Comparison of ENCODE assay signal across 10 mouse cellular contexts in the genomic region with DNA sequence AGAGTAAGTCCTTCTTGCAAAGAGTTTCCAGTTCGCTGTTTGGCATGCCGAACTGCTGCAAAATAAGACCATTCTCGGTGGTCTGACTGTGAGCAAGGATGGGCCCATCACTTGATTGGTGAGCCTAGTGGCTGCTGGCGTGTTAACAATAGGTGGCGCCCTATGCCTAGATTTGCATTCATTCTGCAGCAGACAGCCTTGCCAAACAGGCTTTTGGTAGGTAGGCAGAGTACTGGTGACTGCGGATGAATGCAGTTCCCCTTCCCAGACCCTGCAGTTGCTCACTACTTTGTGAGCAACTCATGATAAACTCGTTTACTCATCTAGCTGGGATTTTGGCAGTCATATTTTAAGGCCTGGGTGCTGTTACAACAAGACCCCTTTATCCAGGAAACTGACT. TPM values are rescaled to one million over a fixed set of nuclear protein-coding genes. Genes with fewer than 3 reads are reported as not detected.
DNase-seq lines count a peak whose midpoint lies in the region; ATAC-seq and TF ChIP-seq lines count a peak whose summit lies in the region.
"Had no signal": no experiment of that assay in that cellular context is flagged by ENCODE, and none has a peak within 500 bp of the region (broad histone marks: within the 10 kb centered on the region; RNA-seq: fewer than 3 reads in every experiment).

No protein-coding gene starts in this region.

- no peak overlapping the region for H3K4me2 ChIP-seq in embryonic facial prominence, embryonic 14.5 days (ENCODE audit: low read depth, low read length)
- no peak overlapping the region for H3K4me2 ChIP-seq in intestine, embryonic 16.5 days (ENCODE audit: low read depth, low read length)
- no peak overlapping the region for H3K4me2 ChIP-seq in midbrain, embryonic 13.5 days (replicated peaks)

- DNase-seq in cerebellum, adult 8-10 months, result peak; percentile 3
- no peak for DNase-seq in cerebellum, adult 9-11 months
- peak; percentile 29 for DNase-seq in Muller cell, postnatal 12 days (ENCODE audit: inconsistent ontology term)
- DNase-seq in embryonic facial prominence, embryonic 14.5 days (ENCODE audit: low spot score), result peak; percentile 69
- peak; percentile 31 to 35 for DNase-seq in left cerebral cortex, adult 2 months (ENCODE audit: extremely low spot score in 1 of 2, low spot score in 2 of 2)
- peak; percentile 43 to 44 for DNase-seq in urinary bladder, adult 18-20 months (ENCODE audit: low spot score in 2 of 2)

- no peak overlapping the region for H3K9ac ChIP-seq in embryonic facial prominence, embryonic 14.5 days (ENCODE audit: low read depth, low read length)
- no peak overlapping the region for H3K9ac ChIP-seq in intestine, embryonic 16.5 days (ENCODE audit: low read depth, low read length)
- H3K9ac ChIP-seq in midbrain, embryonic 13.5 days (replicated peaks), result no peak overlapping the region

- WGBS in embryonic facial prominence, embryonic 14.5 days, result 32% methylated on average over 7 of the region's 7 CpGs
- WGBS in intestine, embryonic 16.5 days, result 26% methylated on average over 7 of the region's 7 CpGs
- 21% methylated on average over 7 of the region's 7 CpGs for WGBS in midbrain, embryonic 13.5 days

- H3K27me3 ChIP-seq in embryonic facial prominence, embryonic 14.5 days (replicated peaks; ENCODE audit: control insufficient read depth, insufficient read depth, low read length), result no peaks in the 10 kb centered on the region
- no peaks in the 10 kb centered on the region for H3K27me3 ChIP-seq in intestine, embryonic 16.5 days (replicated peaks; ENCODE audit: control insufficient read depth, insufficient read depth, low read length)
- H3K27me3 ChIP-seq in midbrain, embryonic 13.5 days, result no peaks in the 10 kb centered on the region

- no peak overlapping the region for H3K4me3 ChIP-seq in embryonic facial prominence, embryonic 14.5 days (ENCODE audit: low read depth, low read length)
- H3K4me3 ChIP-seq in intestine, embryonic 16.5 days (ENCODE audit: low read length), result no peak overlapping the region
- H3K4me3 ChIP-seq in left cerebral cortex, adult 2 months, result no peak overlapping the region
- no peak overlapping the region for H3K4me3 ChIP-seq in midbrain, embryonic 13.5 days (replicated peaks)

- intact Hi-C loops in left cerebral cortex, adult 2 months (cut with DNase I), result loop anchor here (1.0 to 5.0 kb wide), 2 partner anchors 43 to 131 kb away; no protein-coding TSS in a partner anchor

- H3K27ac ChIP-seq in embryonic facial prominence, embryonic 14.5 days (replicated peaks; ENCODE audit: low read depth, low read length), result no peak overlapping the region
- no peak overlapping the region for H3K27ac ChIP-seq in intestine, embryonic 16.5 days (ENCODE audit: low read length)
- H3K27ac ChIP-seq in left cerebral cortex, adult 2 months, result no peak overlapping the region
- H3K27ac ChIP-seq in midbrain, embryonic 13.5 days, result no peak overlapping the region

- H3K9me3 ChIP-seq in embryonic facial prominence, embryonic 14.5 days (ENCODE audit: control insufficient read depth, low read length), result peaks cover 18% of the 10 kb centered on the region
- 0 out of 2 replicates have a peak, but pooled peaks cover 5% of the 10 kb centered on the region for H3K9me3 ChIP-seq in intestine, embryonic 16.5 days (ENCODE audit: control insufficient read depth, low read length)
- H3K9me3 ChIP-seq in midbrain, embryonic 13.5 days, result no peaks in the 10 kb centered on the region

- no peaks in the 10 kb centered on the region for H3K36me3 ChIP-seq in embryonic facial prominence, embryonic 14.5 days (ENCODE audit: control insufficient read depth, insufficient read depth, low read length)
- no peaks in the 10 kb centered on the region for H3K36me3 ChIP-seq in intestine, embryonic 16.5 days (ENCODE audit: control insufficient read depth, insufficient read depth, low read length)
- H3K36me3 ChIP-seq in midbrain, embryonic 13.5 days, result no peaks in the 10 kb centered on the region
- H3K36me3 ChIP-seq: G1E had no signal

- TF ChIP-seq CTCF in left cerebral cortex, adult 2 months (IDR thresholded peaks at IDR 0.05), result peak; percentile 65

- no peak; the same call in 1 of the 2 replicates for ATAC-seq in embryonic facial prominence, embryonic 14.5 days (ENCODE audit: low read depth)
- 0 out of 2 replicates have a peak, but pooled peaks have one; percentile 64 for ATAC-seq in intestine, embryonic 16.5 days
- ATAC-seq in midbrain, embryonic 13.5 days, result peak; percentile 9; the same call in 1 of the 2 replicates

- H3K4me1 ChIP-seq in embryonic facial prominence, embryonic 14.5 days (ENCODE audit: control insufficient read depth, insufficient read depth, low read length), result no peaks in the 10 kb centered on the region
- H3K4me1 ChIP-seq in intestine, embryonic 16.5 days (ENCODE audit: control insufficient read depth, insufficient read depth, low read length), result no peaks in the 10 kb centered on the region
- peaks cover 7% of the 10 kb centered on the region; the same call in 1 of the 2 replicates for H3K4me1 ChIP-seq in midbrain, embryonic 13.5 days (replicated peaks)

RNA-seq across cellular contexts. Expression of a gene that starts 20.4 kb away (rescaled TPM):
- not detected in 2 replicates for polyA plus RNA-seq in embryonic facial prominence, embryonic 14.5 days (2014; fragmentation: Nextera tagmentation; extraction: Ambion mirVana)
- polyA plus RNA-seq in intestine, embryonic 16.5 days (2015; fragmentation: Nextera tagmentation; extraction: Ambion mirVana), result not detected in 2 replicates
- total RNA-seq in left cerebral cortex, adult 2 months (2021), result not detected
- not detected in 2 replicates for polyA plus RNA-seq in midbrain, embryonic 13.5 days (2015; fragmentation: Nextera tagmentation; extraction: Ambion mirVana)
- polyA plus RNA-seq: G1E; heart, embryonic 16.5 days had no signal

RNA-seq across cellular contexts. Expression of a gene that starts 41.2 kb away (rescaled TPM):
- polyA plus RNA-seq in embryonic facial prominence, embryonic 14.5 days (2014; fragmentation: Nextera tagmentation; extraction: Ambion mirVana), result not detected in 2 replicates
- polyA plus RNA-seq in intestine, embryonic 16.5 days (2015; fragmentation: Nextera tagmentation; extraction: Ambion mirVana), result 28.4 and 37.9 TPM in 2 replicates
- not detected for total RNA-seq in left cerebral cortex, adult 2 months (2021)
- polyA plus RNA-seq in midbrain, embryonic 13.5 days (2015; fragmentation: Nextera tagmentation; extraction: Ambion mirVana), result not detected in 2 replicates
- total RNA-seq: G1E had no signal
- polyA plus RNA-seq: G1E; heart, embryonic 16.5 days had no signal

Comparison
In these comparisons a context has a peak if more than half of its experiments do, and no peak if none do; other contexts are left out.
1. RNA of a gene that starts 41.2 kb away (polyA plus RNA-seq): 28.4 to 37.9 TPM in intestine, embryonic 16.5 days; not detected in embryonic facial prominence, embryonic 14.5 days and not detected in midbrain, embryonic 13.5 days; every median in the first group is over 10 times any median in the second.